Mouse (Mus musculus): ENCODE data around the gene Gusb. TPM values are rescaled to one million over a fixed set of nuclear protein-coding genes. Genes with fewer than 3 reads are reported as not detected.
A peak's percentile ranks its signal among the peaks of the same experiment; 100 is the strongest.

Gene Gusb
- polyA plus RNA-seq, 1 experiment from 2014 or later: 110 TPM

DNA sequence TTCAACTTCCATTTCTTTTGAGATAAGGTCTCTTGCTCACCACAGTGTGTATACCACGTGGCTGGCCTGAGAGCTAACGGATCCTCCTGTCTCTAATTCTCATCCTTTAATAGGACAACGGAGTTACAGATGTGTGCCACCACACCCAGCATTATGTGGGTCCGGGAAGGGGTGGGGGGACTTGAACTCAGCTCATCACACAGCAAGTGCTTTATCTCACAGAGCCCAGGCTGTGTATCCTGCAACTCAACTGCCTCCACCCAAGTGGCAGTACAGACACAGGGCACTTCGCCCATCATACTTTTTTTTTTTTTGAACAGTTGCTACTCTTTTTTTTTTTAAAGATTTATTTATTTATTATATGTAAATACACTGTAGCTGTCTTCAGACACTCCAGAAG is 11.0 kb downstream of the Gusb start:
- Histone ChIP-seq H3K27ac (ENCODE audit: low read length) (no peak overlapping the region), H3K4me1 (ENCODE audit: control insufficient read depth, insufficient read depth, low read length) (no peaks in the 10 kb centered on the region), H3K4me2 (ENCODE audit: low read depth, low read length) (no peak overlapping the region), H3K9ac (ENCODE audit: low read depth, low read length) (no peak overlapping the region), H3K27me3 (replicated peaks; ENCODE audit: control insufficient read depth, insufficient read depth, low read length) (no peaks in the 10 kb centered on the region), H3K4me3 (ENCODE audit: low read length) (no peak overlapping the region), H3K9me3 (ENCODE audit: control insufficient read depth, low read length) (no peaks in the 10 kb centered on the region), H3K36me3 (ENCODE audit: control insufficient read depth, insufficient read depth, low read length) (peaks cover 7% of the 10 kb centered on the region; the same call in 1 of the 2 replicates)
- 91% methylated on average over 5 of the region's 5 CpGs for WGBS
- ATAC-seq: peak; percentile 62; the same call in 1 of the 2 replicates

DNA sequence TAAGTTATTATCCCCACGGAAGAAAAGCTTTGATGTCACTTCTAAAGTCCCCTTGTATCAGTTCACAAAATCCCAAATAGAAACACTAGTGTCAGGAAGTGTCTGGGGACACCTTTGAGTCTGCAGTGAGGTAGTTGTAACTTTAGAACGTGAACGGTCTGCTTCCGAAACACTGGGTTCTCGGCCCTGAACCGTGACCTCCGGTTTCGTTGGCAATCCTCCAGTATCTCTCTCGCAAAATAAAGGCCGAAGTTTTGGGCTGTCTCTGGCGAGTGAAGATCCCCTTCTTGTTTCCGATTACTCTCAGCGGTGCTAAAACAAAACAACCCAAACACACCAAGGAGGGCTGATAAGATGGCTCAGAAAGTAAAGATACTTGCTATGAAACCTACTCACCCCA is 13.5 kb downstream of the Gusb start:
- no peaks in the 10 kb centered on the region for H3K27me3 ChIP-seq (replicated peaks; ENCODE audit: control insufficient read depth, insufficient read depth, low read length)
- H3K9me3 ChIP-seq (ENCODE audit: control insufficient read depth, low read length): no peaks in the 10 kb centered on the region
- H3K9ac ChIP-seq (ENCODE audit: low read depth, low read length): no peak overlapping the region
- no peaks in the 10 kb centered on the region for H3K4me1 ChIP-seq (ENCODE audit: control insufficient read depth, insufficient read depth, low read length)
- no peak overlapping the region for H3K4me2 ChIP-seq (ENCODE audit: low read depth, low read length)
- ATAC-seq: no peak
- H3K4me3 ChIP-seq (ENCODE audit: low read length): no peak overlapping the region
- peaks cover 3% of the 10 kb centered on the region; the same call in 1 of the 2 replicates for H3K36me3 ChIP-seq (ENCODE audit: control insufficient read depth, insufficient read depth, low read length)
- WGBS: 84% methylated on average over 13 of the region's 13 CpGs
- no peak overlapping the region for H3K27ac ChIP-seq (ENCODE audit: low read length)

DNA sequence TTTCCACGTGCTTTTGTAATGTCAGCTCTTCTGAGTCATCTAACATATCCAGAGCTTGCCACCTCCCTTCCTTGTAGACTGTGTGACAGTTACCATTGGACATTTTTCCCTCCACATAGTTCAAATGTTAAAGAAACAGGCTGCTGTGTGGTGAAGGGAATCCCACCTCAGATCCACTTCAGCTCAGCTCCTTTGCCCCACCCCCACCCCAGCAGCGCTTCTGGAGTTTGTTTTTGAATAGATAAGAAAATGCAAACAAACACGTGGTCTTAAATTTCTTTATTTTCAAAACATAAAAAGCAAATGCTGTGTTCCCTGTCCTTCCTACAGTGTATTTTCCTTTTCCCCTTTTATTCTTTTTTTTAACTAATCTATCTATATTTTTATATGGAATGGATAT is 22.6 kb downstream of the Gusb start:
- H3K36me3 ChIP-seq (ENCODE audit: control insufficient read depth, insufficient read depth, low read length): no peaks in the 10 kb centered on the region; the same call in 1 of the 2 replicates
- no peaks in the 10 kb centered on the region for H3K9me3 ChIP-seq (ENCODE audit: control insufficient read depth, low read length)
- H3K4me1 ChIP-seq (ENCODE audit: control insufficient read depth, insufficient read depth, low read length): no peaks in the 10 kb centered on the region; the same call in 1 of the 2 replicates
- H3K4me2 ChIP-seq (ENCODE audit: low read depth, low read length): no peak overlapping the region
- no peak for ATAC-seq
- no peaks in the 10 kb centered on the region for H3K27me3 ChIP-seq (replicated peaks; ENCODE audit: control insufficient read depth, insufficient read depth, low read length)
- no peak overlapping the region for H3K9ac ChIP-seq (ENCODE audit: low read depth, low read length)
- no peak overlapping the region for H3K4me3 ChIP-seq (ENCODE audit: low read length)
- no peak overlapping the region; the same call in 1 of the 2 replicates for H3K27ac ChIP-seq (ENCODE audit: low read length)
- WGBS: 56% methylated on average over 3 of the region's 3 CpGs

DNA sequence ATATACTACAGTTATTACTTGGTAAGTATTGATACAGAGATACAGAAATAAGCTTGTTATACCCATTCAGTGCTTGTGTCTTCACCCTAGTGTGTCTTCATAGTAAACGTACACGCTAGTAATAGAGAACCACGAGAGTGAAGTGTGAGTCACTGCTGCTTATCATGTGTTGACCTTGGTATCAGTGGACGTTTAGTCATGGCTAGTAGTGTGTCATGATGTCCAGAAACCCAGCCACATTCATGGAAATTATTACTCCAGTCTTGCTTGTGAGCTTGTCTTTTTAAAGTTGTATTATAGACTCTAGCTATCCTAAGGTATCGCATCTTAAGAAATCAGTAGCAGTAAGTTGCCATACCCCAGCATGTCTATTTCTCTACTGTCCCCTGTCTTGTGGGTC is 24.2 kb downstream of the Gusb start:
- Histone ChIP-seq H3K36me3 (ENCODE audit: control insufficient read depth, insufficient read depth, low read length) (no peaks in the 10 kb centered on the region; the same call in 1 of the 2 replicates), H3K27ac (ENCODE audit: low read length) (no peak overlapping the region), H3K9me3 (ENCODE audit: control insufficient read depth, low read length) (no peaks in the 10 kb centered on the region), H3K27me3 (replicated peaks; ENCODE audit: control insufficient read depth, insufficient read depth, low read length) (no peaks in the 10 kb centered on the region), H3K9ac (ENCODE audit: low read depth, low read length) (no peak overlapping the region), H3K4me3 (ENCODE audit: low read length) (no peak overlapping the region), H3K4me1 (ENCODE audit: control insufficient read depth, insufficient read depth, low read length) (no peaks in the 10 kb centered on the region; the same call in 1 of the 2 replicates), H3K4me2 (ENCODE audit: low read depth, low read length) (no peak overlapping the region)
- 74% methylated on average over 5 of the region's 5 CpGs for WGBS
- no peak for ATAC-seq

DNA sequence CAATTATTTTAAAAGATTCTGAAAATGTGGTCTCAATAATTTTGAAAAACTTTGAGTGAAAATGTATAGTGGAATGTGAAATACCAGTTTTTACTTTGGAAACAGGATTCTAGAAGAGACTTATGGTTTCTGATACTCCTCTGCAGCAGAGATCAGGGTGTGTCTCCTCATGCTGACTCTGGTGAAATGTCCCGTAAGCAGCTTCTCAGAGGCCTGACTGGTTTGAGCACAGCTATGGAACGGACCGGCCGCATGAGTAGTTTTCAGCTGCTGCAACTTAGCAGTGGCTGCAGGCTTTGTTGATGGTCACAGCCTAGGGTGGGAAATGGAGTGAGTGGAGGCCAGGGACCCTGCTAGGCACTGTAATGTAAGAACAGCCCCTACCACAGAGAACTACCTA is 25.1 kb downstream of the Gusb start:
- H3K9me3 ChIP-seq (ENCODE audit: control insufficient read depth, low read length): no peaks in the 10 kb centered on the region
- no peaks in the 10 kb centered on the region for H3K27me3 ChIP-seq (replicated peaks; ENCODE audit: control insufficient read depth, insufficient read depth, low read length)
- H3K4me3 ChIP-seq (ENCODE audit: low read length): no peak overlapping the region
- 84% methylated on average over 4 of the region's 4 CpGs for WGBS
- peak overlapping the region; percentile 38; the same call in 1 of the 2 replicates for H3K27ac ChIP-seq (ENCODE audit: low read length)
- no peaks in the 10 kb centered on the region for H3K36me3 ChIP-seq (ENCODE audit: control insufficient read depth, insufficient read depth, low read length)
- no peaks in the 10 kb centered on the region; the same call in 1 of the 2 replicates for H3K4me1 ChIP-seq (ENCODE audit: control insufficient read depth, insufficient read depth, low read length)
- no peak overlapping the region for H3K4me2 ChIP-seq (ENCODE audit: low read depth, low read length)
- ATAC-seq: peak; percentile 39; the same call in 1 of the 2 replicates
- H3K9ac ChIP-seq (ENCODE audit: low read depth, low read length): no peak overlapping the region

DNA sequence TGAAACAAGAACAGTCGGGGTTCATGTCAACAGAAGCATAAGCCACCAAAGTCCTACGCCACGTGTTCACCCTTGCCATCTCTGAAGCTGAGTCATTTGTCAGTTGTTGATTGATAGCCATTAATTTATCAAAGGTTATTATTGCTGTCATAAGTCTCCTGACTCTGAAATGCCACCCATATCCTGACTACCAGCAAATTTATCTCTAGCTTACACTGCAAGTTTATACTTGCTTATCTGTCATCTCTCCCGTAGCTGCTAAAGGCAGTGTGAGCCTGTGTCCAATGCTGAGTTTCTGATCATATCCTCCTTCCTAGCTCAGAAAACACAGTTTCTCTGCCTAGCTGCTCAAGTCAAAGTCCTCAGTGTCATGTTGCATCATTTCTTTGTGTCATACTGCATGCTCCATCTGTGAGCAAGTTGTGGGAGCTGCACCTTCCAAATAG is 28.0 kb downstream of the Gusb start:
- no peaks in the 10 kb centered on the region; the same call in 1 of the 2 replicates for H3K36me3 ChIP-seq (ENCODE audit: control insufficient read depth, insufficient read depth, low read length)
- no peaks in the 10 kb centered on the region; the same call in 1 of the 2 replicates for H3K4me1 ChIP-seq (ENCODE audit: control insufficient read depth, insufficient read depth, low read length)
- WGBS: 58% methylated on average over 4 of the region's 4 CpGs
- peak; percentile 92 for ATAC-seq
- no peaks in the 10 kb centered on the region for H3K9me3 ChIP-seq (ENCODE audit: control insufficient read depth, low read length)
- no peak overlapping the region for H3K9ac ChIP-seq (ENCODE audit: low read depth, low read length)
- H3K4me2 ChIP-seq (ENCODE audit: low read depth, low read length): no peak overlapping the region
- no peaks in the 10 kb centered on the region for H3K27me3 ChIP-seq (replicated peaks; ENCODE audit: control insufficient read depth, insufficient read depth, low read length)
- no peak overlapping the region for H3K4me3 ChIP-seq (ENCODE audit: low read length)
- H3K27ac ChIP-seq (ENCODE audit: low read length): peak overlapping the region; percentile 46

DNA sequence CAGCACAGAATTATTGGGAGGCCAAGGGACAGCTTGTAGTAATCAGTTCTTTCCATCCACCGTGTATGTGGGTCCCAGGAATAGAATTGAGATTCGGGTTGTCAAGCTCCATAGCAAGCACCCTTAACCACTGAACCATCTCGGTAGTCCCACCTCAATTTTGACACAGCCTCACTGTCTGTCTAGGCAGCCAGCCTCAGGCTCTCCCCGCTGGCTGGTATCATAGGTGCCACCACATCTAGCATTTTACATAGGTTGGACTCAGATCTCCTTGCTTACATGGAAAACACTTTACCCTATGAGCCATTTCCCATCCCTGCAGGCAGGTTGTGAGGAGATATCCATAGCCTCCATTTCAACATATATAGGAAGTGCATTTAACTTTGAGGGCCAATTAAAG is 28.5 kb downstream of the Gusb start:
- Histone ChIP-seq H3K4me1 (ENCODE audit: control insufficient read depth, insufficient read depth, low read length) (no peaks in the 10 kb centered on the region), H3K27me3 (replicated peaks; ENCODE audit: control insufficient read depth, insufficient read depth, low read length) (no peaks in the 10 kb centered on the region), H3K9ac (ENCODE audit: low read depth, low read length) (no peak overlapping the region), H3K4me2 (ENCODE audit: low read depth, low read length) (no peak overlapping the region), H3K9me3 (ENCODE audit: control insufficient read depth, low read length) (no peaks in the 10 kb centered on the region), H3K4me3 (ENCODE audit: low read length) (no peak overlapping the region), H3K36me3 (ENCODE audit: control insufficient read depth, insufficient read depth, low read length) (no peaks in the 10 kb centered on the region; the same call in 1 of the 2 replicates), H3K27ac (ENCODE audit: low read length) (peak overlapping the region; percentile 46; the same call in 1 of the 2 replicates)
- WGBS: 88% methylated on average over 4 of the region's 4 CpGs
- no peak for ATAC-seq

DNA sequence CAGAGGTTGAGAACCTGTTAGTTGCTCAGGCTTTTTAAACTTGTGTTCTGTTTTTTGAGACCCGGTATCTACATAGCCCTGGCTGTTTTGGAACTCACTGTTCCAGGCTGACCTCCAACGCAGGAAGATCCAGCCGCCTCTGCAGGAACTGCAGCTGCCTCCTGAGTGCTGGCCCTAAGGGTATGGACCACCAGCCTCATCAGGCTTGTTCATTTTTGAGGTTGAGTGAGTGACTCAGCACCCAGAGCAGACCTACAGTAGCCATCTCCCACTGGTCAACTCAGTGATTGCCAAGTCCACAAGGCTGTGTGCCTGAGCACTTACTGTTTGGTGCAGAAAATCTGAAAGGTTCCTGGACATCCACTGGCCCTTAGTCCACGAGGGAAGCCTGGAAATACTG is 31.4 kb downstream of the Gusb start:
- H3K9me3 ChIP-seq (ENCODE audit: control insufficient read depth, low read length): no peaks in the 10 kb centered on the region
- no peaks in the 10 kb centered on the region for H3K27me3 ChIP-seq (replicated peaks; ENCODE audit: control insufficient read depth, insufficient read depth, low read length)
- H3K4me1 ChIP-seq (ENCODE audit: control insufficient read depth, insufficient read depth, low read length): no peaks in the 10 kb centered on the region
- H3K9ac ChIP-seq (ENCODE audit: low read depth, low read length): no peak overlapping the region
- H3K27ac ChIP-seq (ENCODE audit: low read length): no peak overlapping the region
- no peak overlapping the region for H3K4me3 ChIP-seq (ENCODE audit: low read length)
- H3K4me2 ChIP-seq (ENCODE audit: low read depth, low read length): no peak overlapping the region
- H3K36me3 ChIP-seq (ENCODE audit: control insufficient read depth, insufficient read depth, low read length): no peaks in the 10 kb centered on the region; the same call in 1 of the 2 replicates
- 78% methylated on average over 4 of the region's 4 CpGs for WGBS
- ATAC-seq: no peak

DNA sequence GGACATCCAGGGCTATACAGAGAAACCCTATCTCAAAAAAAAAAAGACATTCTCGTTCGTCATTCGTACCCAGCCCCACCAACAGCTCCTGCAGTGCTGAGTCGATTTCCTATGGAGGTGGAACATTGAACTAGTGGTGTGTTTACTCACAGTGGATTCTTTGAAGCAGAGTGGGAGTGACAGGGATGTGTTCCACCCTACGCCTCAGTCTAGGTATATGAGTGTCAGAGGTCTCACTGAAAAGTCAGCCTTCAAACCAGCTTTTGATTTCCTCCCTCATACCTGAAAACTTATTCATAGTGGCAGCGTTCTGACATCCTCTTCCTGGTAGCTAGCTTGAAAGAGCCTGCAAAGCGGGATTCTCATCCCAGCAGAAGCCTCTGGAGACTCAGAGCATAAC is 34.4 kb downstream of the Gusb start:
- Histone ChIP-seq H3K4me2 (ENCODE audit: low read depth, low read length) (no peak overlapping the region), H3K4me1 (ENCODE audit: control insufficient read depth, insufficient read depth, low read length) (no peaks in the 10 kb centered on the region), H3K9ac (ENCODE audit: low read depth, low read length) (no peak overlapping the region), H3K27ac (ENCODE audit: low read length) (no peak overlapping the region), H3K4me3 (ENCODE audit: low read length) (no peak overlapping the region), H3K9me3 (ENCODE audit: control insufficient read depth, low read length) (no peaks in the 10 kb centered on the region), H3K36me3 (ENCODE audit: control insufficient read depth, insufficient read depth, low read length) (no peaks in the 10 kb centered on the region; the same call in 1 of the 2 replicates), H3K27me3 (replicated peaks; ENCODE audit: control insufficient read depth, insufficient read depth, low read length) (no peaks in the 10 kb centered on the region)
- WGBS: 78% methylated on average over 7 of the region's 7 CpGs
- ATAC-seq: no peak

DNA sequence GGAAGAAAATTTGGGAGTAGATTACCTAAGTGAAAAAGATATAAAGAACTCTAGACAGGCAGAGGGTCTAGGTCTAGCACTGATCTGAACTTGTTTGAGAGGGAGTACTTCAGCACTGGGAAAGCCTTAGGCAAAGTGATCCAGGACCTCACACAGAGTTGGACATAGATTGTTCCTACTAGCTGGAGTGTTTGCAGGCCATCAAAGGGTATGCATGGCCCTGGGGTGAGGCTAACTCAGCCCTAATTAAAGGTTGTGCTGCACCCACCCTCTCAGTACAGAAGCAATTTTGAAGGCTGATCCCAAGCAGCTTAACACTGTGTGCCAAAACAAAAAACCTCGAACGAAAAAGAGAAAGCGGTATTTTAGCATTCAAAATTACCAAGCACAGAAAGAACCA is 36.4 kb downstream of the Gusb start:
- H3K36me3 ChIP-seq (ENCODE audit: control insufficient read depth, insufficient read depth, low read length): no peaks in the 10 kb centered on the region; the same call in 1 of the 2 replicates
- H3K4me2 ChIP-seq (ENCODE audit: low read depth, low read length): no peak overlapping the region
- no peak overlapping the region for H3K4me3 ChIP-seq (ENCODE audit: low read length)
- no peak for ATAC-seq
- 89% methylated on average over 3 of the region's 3 CpGs for WGBS
- no peaks in the 10 kb centered on the region for H3K27me3 ChIP-seq (replicated peaks; ENCODE audit: control insufficient read depth, insufficient read depth, low read length)
- H3K9me3 ChIP-seq (ENCODE audit: control insufficient read depth, low read length): no peaks in the 10 kb centered on the region
- no peak overlapping the region for H3K9ac ChIP-seq (ENCODE audit: low read depth, low read length)
- no peak overlapping the region for H3K27ac ChIP-seq (ENCODE audit: low read length)
- H3K4me1 ChIP-seq (ENCODE audit: control insufficient read depth, insufficient read depth, low read length): no peaks in the 10 kb centered on the region
